Mouse (Mus musculus) megakaryocyte progenitor cell, adult 5-6 weeks (primary cell): ENCODE measurements around the gene Cep44. TPM values are rescaled to one million over a fixed set of nuclear protein-coding genes. Genes with fewer than 3 reads are reported as not detected.

Experiments used
- ATAC-seq: replicated peaks from 2 replicates; pipeline ENCODE4 v1.8.0; 2016; ENCODE audit warnings: mild to moderate bottlenecking, moderate TSS enrichment, inconsistent platforms; ENCODE audit not compliant: poor library complexity
- total RNA-seq, 2 experiments: library from RNA; stranded (forward) in 1 of 2; stranded (reverse) in 1 of 2; fragments of 157-497, 149-512 nt in 1 of 2; fragments of 200-1000 nt in 1 of 2; gene quantifications; 2 replicates each; pipeline versions ENCODE4 v1.2.3 to v1.2.4; 2015 to 2017

The Cep44 gene
- total RNA-seq, 2 experiments from 2014 or later: 46.9 to 48.7 TPM

DNA sequence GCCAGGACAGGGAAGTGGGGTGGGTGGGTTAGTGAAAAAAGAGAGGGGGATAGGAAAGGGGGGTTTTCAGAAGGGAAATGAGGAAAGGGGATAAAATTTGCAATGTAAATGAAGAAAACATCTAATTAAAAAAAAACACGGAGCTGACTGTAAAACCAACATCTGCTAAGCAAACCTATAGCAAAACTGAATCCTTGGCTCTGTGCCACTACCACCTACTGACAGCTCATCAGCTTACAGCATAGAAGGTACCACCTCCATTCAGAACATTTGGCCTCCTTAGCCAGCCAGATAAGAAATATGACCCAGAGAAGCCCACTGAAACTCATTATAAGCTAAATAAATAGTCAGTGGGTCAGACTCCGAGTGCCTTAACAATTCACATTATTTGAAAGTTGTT, 61.4 kb downstream of the Cep44 start:
- ATAC-seq: no peak

DNA sequence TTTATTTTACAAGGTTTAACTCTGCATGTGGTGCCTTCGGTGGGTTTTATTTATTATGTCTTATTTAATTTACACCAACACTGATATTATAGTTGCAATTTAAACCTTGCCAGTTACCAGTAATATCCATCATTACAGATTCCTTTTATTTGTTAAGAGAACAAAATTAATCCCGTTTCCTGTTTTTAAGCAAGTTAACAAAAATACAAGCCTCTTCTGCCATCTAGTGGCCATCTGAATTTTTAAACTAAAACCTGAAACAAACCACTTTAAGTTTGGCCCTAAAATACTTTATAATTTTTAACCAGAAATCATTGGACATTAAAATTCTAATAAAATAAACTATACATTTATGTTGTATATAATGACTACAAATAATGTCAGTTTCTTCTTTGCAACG, 64.8 kb downstream of the Cep44 start:
- ATAC-seq: peak; percentile 55

Other genes with a start within 250 kb of the Cep44 start
- 26.5 and 36.7 TPM in 2 replicates for gene Fbxo8, start within 50 bp of the Cep44 start, total RNA-seq (2015)
- 6.3 and 6.8 TPM in 2 replicates for gene Fbxo8, start within 50 bp of the Cep44 start, total RNA-seq (2017)